Mouse (Mus musculus) liver, postnatal 0 days (tissue): Measurements from ENCODE around the gene Plcg1. TPM values are rescaled to one million over a fixed set of nuclear protein-coding genes. Genes with fewer than 3 reads are reported as not detected.

Source experiments
- ATAC-seq: fragments of 200-750 bp; cut with Nextera tagmentation; 2 replicates; pipeline ENCODE4 v1.8.0; 2017; ENCODE audit warnings: mild to moderate bottlenecking, moderate library complexity
- DNase-seq: peaks from one replicate; pipeline ENCODE4 v3.0.0-alpha.2; 2016
- H3K27ac ChIP-seq: fragments of 300-500 bp; sonication (generic); 2 replicates; pipeline ENCODE4 v1.5.1; 2014; ENCODE audit warnings: antibody characterized with exemption, moderate library complexity, mild to moderate bottlenecking, low read depth
- H3K27me3 ChIP-seq: fragments of 300-500 bp; sonication (generic); 2 replicates; pipeline ENCODE4 v1.6.1; 2014; ENCODE audit warnings: low read length, control low read depth, mixed read lengths; ENCODE audit not compliant: insufficient read depth
- H3K36me3 ChIP-seq: fragments of 300-500 bp; sonication (generic); replicated peaks from 2 replicates; pipeline ENCODE4 v1.6.1; 2014; ENCODE audit warnings: mild to moderate bottlenecking, control low read depth, low read length, moderate library complexity, mixed read lengths; ENCODE audit not compliant: insufficient read depth
- H3K4me1 ChIP-seq: fragments of 300-500 bp; sonication (generic); 2 replicates; pipeline ENCODE4 v1.6.1; 2014; ENCODE audit warnings: antibody characterized with exemption, mild to moderate bottlenecking, control low read depth; ENCODE audit not compliant: insufficient read depth
- H3K4me2 ChIP-seq: fragments of 300-500 bp; sonication (generic); 2 replicates; pipeline ENCODE4 v1.6.1; 2014; ENCODE audit warnings: low read depth, mild to moderate bottlenecking, low read length, moderate library complexity, mixed read lengths
- H3K4me3 ChIP-seq: fragments of 300-500 bp; sonication (generic); 2 replicates; pipeline ENCODE4 v1.5.1; 2014; ENCODE audit warnings: low read depth, low read length
- H3K9ac ChIP-seq: fragments of 300-500 bp; sonication (generic); replicated peaks from 2 replicates; pipeline ENCODE4 v1.6.1; 2014; ENCODE audit warnings: mild to moderate bottlenecking, moderate library complexity
- H3K9me3 ChIP-seq: fragments of 300-500 bp; sonication (generic); 2 replicates; pipeline ENCODE4 v1.6.1; 2016; ENCODE audit warnings: mild to moderate bottlenecking, control low read depth, low read length, mixed read lengths
- CTCF ChIP-seq: sonication (generic); IDR thresholded peaks from 2 replicates; pipeline ENCODE4 v1.5.1; 2016; ENCODE audit warnings: antibody characterized with exemption, low read depth
- EP300 ChIP-seq: IDR thresholded peaks from 2 replicates; pipeline ENCODE4 v1.6.1; 2016; ENCODE audit warnings: antibody characterized with exemption, low read depth, mild to moderate bottlenecking
- WGBS: fragments of 180-500 bp; shearing (Covaris S2); extraction: QIAGEN DNeasy Blood & Tissue Kit; methylation state at CpG from one replicate; pipeline ENCODE4 v1.1.7; 2014; ENCODE audit not compliant: insufficient replicate concordance; 5-methylcytosine and 5-hydroxymethylcytosine counted together
- polyA plus RNA-seq: library from polyadenylated mRNA; unstranded; fragments of >200 nt; fragmentation: Nextera tagmentation; extraction: Ambion mirVana; gene quantifications from 2 replicates; pipeline ENCODE4 v1.2.1, GENCODE M21; 2015

Plcg1 gene
- polyA plus RNA-seq, 1 experiment from 2014 or later = 6.6 TPM

DNA sequence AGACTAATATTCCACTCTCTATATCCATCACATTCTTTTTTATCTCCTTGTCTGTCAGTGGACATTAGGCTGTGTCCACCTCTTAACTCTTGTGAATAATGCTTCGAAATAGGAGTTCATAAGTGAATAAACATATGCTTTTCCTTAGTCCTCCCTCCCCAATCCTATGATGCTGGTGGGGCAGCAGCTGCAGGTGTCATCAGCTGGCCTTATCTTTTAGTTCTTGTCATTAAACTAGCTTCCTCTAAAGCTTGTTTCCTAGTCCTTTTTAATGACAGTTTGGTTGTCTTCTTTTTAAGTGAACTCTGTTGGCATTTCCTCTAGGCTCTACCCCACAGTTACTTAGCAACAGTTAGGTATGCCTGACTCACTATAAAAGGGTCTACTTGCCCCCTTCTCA, 57.9 kb downstream of the Plcg1 start:
- Histone ChIP-seq H3K9me3 (no peaks in the 10 kb centered on the region), H3K27ac (no peak overlapping the region), H3K36me3 (no peaks in the 10 kb centered on the region; the same call in 1 of the 2 replicates), H3K27me3 (no peaks in the 10 kb centered on the region), H3K9ac (no peak overlapping the region), H3K4me2 (no peak overlapping the region), H3K4me1 (no peaks in the 10 kb centered on the region; the same call in none of the 2 replicates), H3K4me3 (no peak overlapping the region)
- WGBS = 61% methylated on average over 1 of the region's 1 CpGs
- DNase-seq = no peak
- TF ChIP-seq EP300 = no peak
- no peak for TF ChIP-seq CTCF
- no peak for ATAC-seq

DNA sequence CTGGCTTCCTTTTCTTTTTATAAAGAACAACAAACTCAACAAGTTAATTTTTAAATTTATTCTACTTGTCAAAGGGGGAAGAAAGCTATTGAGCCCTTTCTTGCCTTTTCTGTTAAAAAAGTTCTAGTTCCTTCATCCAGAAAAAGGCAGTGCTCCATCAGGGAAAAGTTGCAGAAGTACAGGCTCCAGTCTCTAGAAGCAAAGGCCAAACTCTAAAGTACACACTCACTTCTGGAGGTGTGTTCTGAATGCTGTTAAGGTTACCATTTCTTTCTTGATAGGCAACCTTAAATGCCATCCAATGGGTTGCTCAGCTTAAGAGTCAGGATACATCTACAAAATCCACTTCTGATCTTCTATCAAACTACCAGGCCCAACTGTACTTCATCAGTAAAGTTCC, 58.6 kb downstream of the Plcg1 start:
- ATAC-seq (no peak), DNase-seq (no peak)
- TF ChIP-seq EP300 = no peak
- no peak for TF ChIP-seq CTCF
- Histone ChIP-seq H3K9me3 (no peaks in the 10 kb centered on the region), H3K4me2 (no peak overlapping the region), H3K9ac (no peak overlapping the region), H3K4me3 (no peak overlapping the region), H3K36me3 (no peaks in the 10 kb centered on the region; the same call in 1 of the 2 replicates), H3K27ac (no peak overlapping the region), H3K4me1 (no peaks in the 10 kb centered on the region; the same call in none of the 2 replicates), H3K27me3 (no peaks in the 10 kb centered on the region)

DNA sequence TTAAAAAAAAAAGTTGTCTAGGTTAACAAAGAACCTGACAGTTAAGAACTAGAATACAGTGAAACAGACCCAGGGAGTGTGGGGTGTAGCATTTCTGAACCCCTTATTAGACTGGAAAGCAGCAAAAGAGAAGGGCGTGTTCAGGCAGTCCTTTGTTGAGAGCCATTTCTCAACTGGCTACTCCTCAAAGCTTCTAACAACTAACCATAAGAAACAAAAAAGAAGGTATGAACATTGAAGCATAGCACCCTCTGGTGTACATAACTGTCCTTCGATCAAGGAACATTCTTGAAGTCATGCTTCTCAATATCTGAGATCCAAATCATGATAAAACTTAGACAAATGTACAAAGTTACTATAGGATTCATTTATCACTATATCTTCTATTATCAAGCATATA, 62.0 kb downstream of the Plcg1 start:
- Histone ChIP-seq H3K4me1 (peaks cover 3% of the 10 kb centered on the region; the same call in 1 of the 2 replicates), H3K27me3 (no peaks in the 10 kb centered on the region), H3K9me3 (no peaks in the 10 kb centered on the region), H3K4me3 (no peak overlapping the region), H3K27ac (no peak overlapping the region), H3K9ac (no peak overlapping the region), H3K36me3 (no peaks in the 10 kb centered on the region), H3K4me2 (no peak overlapping the region)
- peak; percentile 39 for TF ChIP-seq CTCF
- TF ChIP-seq EP300 = no peak
- no peak for ATAC-seq
- no peak for DNase-seq
- 53% methylated on average over 2 of the region's 2 CpGs for WGBS

DNA sequence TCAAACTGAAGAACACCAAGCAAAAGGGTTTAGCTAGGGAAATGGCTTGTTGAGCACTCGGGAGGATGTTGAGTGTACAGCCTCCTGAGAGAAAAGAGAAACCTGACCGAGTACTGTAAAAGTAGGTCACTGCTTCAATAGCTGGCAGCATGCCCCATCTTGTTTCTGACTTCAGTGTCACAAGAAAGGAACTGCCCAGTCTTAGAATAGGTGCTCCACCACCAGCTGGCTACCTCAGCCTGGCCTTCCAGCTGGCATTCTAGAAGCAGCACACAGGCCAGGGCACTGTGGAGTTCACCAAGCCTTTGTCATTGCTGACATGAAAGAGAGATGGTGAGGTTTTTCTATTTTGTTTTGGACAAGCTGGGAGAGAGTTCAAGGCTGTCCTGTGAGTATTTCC, 65.9 kb downstream of the Plcg1 start:
- WGBS = 56% methylated on average over 2 of the region's 2 CpGs
- no peak for ATAC-seq

DNA sequence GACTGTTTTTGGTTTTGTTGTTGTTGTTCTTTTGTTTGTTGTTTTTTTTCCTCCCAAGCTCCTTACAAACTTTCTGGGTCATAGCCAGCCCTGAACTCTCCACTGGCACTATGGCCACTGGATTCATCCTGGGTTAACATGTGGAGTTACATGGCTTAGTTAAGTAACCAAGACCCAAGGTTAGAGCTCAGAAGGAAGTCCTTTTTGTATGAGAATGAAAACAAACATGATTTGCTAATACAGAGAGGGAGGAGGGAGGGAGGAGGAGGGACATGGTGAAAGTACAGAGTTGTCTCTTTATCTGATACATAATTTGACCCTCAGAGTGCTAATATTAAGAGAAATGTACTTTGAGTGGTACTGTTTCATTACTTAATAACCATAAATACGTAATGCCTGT, 67.1 kb downstream of the Plcg1 start:
- Histone ChIP-seq H3K4me3 (no peak overlapping the region), H3K36me3 (no peaks in the 10 kb centered on the region), H3K9ac (no peak overlapping the region), H3K9me3 (no peaks in the 10 kb centered on the region), H3K4me1 (peaks cover 11% of the 10 kb centered on the region), H3K27me3 (no peaks in the 10 kb centered on the region), H3K4me2 (no peak overlapping the region), H3K27ac (peak overlapping the region; percentile 9; the same call in 1 of the 2 replicates)
- TF ChIP-seq EP300 (no peak), CTCF (no peak)
- WGBS = 73% methylated on average over 1 of the region's 1 CpGs
- DNase-seq (no peak), ATAC-seq (peak; percentile 60)

More for the DNA sequence above, 65.9 kb downstream of the Plcg1 start:
- Histone ChIP-seq H3K4me3 (no peak overlapping the region), H3K27ac (no peak overlapping the region), H3K9ac (no peak overlapping the region), H3K4me2 (no peak overlapping the region), H3K9me3 (no peaks in the 10 kb centered on the region), H3K4me1 (peaks cover 11% of the 10 kb centered on the region), H3K27me3 (no peaks in the 10 kb centered on the region), H3K36me3 (no peaks in the 10 kb centered on the region)
- TF ChIP-seq CTCF (no peak), EP300 (no peak)
- DNase-seq = no peak

DNA sequence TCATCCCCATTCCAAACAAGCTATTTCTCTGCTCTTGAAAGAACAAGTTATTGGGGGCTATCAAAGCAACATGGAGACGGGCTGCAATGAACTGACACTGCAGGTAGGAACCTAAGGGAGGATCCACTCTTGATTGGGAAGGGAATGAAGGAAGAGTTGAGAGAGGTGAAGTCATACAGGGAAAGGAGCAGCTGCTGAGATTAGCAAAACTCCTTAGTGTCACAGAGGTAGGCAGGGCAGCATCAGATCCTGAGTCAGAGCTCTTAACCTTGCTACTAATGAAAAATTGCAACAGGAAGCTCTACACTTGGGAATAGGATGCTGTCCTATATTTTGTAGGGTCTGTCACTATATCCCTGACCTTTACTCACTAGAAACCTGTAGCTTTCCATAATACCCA, 69.9 kb downstream of the Plcg1 start:
- Histone ChIP-seq H3K27ac (no peak overlapping the region), H3K9ac (no peak overlapping the region), H3K9me3 (no peaks in the 10 kb centered on the region), H3K27me3 (no peaks in the 10 kb centered on the region), H3K4me2 (no peak overlapping the region), H3K4me3 (no peak overlapping the region), H3K4me1 (peaks cover 25% of the 10 kb centered on the region), H3K36me3 (no peaks in the 10 kb centered on the region)
- no peak for TF ChIP-seq EP300
- no peak for TF ChIP-seq CTCF
- ATAC-seq = no peak
- WGBS = 88% methylated on average over 1 of the region's 1 CpGs
- no peak for DNase-seq

DNA sequence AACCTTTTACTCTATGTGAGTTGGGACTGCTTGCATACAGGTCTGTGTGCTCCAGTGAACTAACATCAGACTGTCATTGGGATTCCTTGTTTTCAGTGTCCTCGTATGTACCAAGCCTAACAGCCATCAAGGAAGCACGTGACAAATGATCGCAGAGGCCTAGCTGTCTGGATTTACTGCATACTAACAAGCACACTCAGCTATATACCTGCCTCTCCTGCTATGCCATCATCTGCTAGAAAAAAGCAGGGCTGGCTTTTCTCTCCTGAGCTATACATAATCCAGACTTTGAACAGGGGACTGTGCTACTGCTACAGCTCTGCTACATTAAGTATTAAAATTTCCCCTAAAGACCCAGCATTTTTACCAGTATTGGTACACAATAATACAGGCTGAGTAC, 71.2 kb downstream of the Plcg1 start:
- TF ChIP-seq CTCF (no peak), EP300 (no peak)
- H3K27me3 ChIP-seq = no peaks in the 10 kb centered on the region
- no peak overlapping the region for H3K9ac ChIP-seq
- no peaks in the 10 kb centered on the region for H3K36me3 ChIP-seq
- no peak overlapping the region for H3K4me2 ChIP-seq
- no peak overlapping the region for H3K27ac ChIP-seq
- 84% methylated on average over 3 of the region's 3 CpGs for WGBS
- H3K4me1 ChIP-seq = peaks cover 25% of the 10 kb centered on the region
- ATAC-seq (no peak), DNase-seq (no peak)
- H3K9me3 ChIP-seq = no peaks in the 10 kb centered on the region
- H3K4me3 ChIP-seq = no peak overlapping the region
